Mouse (Mus musculus): ENCODE data around the gene Olfr766-ps1.
"Not testable (repeated sequence)": the region's sequence is repeated elsewhere in the genome, so short reads cannot be mapped to it uniquely, and the experiment has no call there.

Olfr766-ps1 gene

DNA sequence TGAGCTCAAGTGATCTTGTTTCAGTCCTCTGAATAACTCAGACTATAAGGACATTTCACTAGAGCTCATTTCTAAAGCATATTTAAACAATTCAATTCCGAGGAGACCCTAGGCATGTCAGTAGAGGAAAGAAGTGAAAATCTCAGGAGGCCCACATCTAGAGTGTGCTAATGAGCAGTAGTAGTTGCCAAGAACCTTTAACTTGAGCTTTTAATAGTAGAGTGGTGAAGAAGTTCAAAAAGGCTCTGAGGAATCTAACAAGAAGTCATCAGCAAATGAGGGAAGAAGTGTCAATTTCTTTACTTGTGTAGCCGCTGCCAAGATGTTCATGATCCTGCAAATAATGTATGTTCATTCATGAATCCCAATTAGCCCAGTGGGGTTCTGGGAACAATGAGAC, at the start of gene Olfr766-ps1:
TSS of gene Olfr766-ps1 (minus strand) at position 101 of the 400 bp plus-strand sequence.
- DNase-seq: no peak

DNA sequence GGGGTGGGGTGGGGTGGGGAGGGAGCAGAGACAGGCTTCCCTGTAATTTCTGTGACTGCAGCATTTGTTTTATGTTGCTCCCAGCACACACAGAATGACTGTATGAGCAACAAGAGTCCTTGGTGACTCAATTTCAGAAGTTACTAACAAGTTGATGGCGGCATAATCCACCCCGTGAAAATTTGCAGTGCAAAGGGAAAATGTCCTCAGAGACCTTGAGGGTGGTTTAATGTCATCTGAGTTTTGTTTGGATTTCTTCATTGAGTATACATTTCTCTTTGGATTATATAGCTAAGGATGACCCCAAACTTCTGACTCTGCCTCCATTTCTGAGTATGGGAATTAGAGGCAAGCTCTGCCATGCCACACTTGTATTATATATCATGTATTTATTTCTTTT, 49.0 kb upstream of the Olfr766-ps1 start, which contains the start of gene Olfr769:
TSS of gene Olfr769 (minus strand) at position 101 of the 400 bp plus-strand sequence.
- DNase-seq: no peak

DNA sequence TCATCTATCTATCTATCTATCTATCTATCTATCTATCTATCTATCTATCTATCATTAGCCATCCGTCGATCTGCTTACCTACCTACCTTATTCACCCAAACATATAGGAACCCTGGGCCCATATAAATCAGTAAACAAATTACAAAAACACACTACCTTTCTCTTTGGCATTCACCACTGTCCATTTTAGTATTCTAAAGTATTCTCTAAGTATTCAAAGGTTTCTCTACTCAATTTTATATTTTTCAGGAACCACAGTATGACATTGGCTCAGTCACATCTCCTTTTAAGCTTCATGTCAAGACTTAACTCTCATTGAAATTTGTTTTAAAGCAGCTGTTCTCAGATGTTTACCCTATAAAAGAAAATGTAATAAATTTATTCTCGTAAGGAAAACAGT, 46.4 kb upstream of the Olfr766-ps1 start:
- DNase-seq: no peak

DNA sequence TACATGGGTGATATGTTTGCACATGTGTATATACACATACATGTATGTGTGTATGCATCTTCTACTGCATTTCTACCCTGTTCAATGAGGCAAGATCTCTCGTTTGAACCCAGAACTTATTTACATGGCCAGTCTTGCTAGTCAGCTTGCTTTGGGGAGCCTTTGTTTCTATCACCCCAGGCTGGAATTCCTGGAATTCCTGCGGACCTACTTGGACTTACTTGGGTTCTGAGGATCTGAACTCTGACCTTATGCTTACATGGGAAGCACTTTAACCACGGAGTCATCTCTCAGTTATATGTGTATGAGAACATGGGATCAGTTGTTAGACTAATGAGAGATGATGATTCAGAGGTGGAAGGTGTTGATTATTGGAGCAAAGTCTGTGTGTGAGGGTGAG, 32.5 kb upstream of the Olfr766-ps1 start:
- DNase-seq: no peak

DNA sequence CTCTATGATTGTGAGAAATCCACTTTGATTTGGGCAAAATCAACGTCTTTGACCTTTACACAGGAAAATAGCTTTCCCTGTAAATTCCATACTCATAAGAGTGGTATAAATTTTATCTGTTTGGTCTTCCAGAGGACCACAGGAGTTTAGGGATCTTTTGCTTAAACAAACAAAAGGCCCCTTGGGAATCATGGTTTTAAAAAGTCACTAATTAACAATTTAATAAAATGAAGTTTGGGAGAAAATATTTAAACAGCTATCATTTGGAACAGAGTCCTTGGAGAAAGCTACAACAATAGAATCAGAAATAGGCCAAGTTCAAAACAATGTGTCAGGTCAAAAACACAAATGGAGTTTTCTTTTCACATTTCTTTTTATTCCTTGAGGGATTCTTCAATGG, 30.5 kb upstream of the Olfr766-ps1 start, which contains the start of gene Olfr768:
TSS of gene Olfr768 (minus strand) at position 101 of the 400 bp plus-strand sequence.
- DNase-seq: no peak

DNA sequence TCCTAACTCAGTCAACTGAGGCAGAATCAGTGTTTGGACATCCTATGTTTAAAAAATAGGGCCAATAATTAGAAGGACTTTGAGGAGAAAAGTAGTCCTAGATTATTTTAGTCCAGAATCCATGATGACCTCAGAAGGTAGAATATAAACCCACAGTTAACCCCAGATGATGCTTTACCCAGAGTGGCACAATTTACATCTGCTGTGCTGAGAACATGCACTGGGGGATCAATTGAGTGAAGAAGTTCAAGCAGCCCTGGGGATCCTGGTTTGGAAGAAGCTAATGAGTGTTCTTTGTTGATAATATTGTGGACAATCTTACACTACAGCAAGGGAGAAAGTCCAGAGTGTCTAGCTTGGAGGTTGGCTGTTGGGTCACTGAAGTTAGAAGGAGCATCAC, 14.0 kb upstream of the Olfr766-ps1 start, which contains the start of gene Olfr767:
TSS of gene Olfr767 (minus strand) at position 101 of the 400 bp plus-strand sequence.
- not testable (repeated sequence) for DNase-seq

DNA sequence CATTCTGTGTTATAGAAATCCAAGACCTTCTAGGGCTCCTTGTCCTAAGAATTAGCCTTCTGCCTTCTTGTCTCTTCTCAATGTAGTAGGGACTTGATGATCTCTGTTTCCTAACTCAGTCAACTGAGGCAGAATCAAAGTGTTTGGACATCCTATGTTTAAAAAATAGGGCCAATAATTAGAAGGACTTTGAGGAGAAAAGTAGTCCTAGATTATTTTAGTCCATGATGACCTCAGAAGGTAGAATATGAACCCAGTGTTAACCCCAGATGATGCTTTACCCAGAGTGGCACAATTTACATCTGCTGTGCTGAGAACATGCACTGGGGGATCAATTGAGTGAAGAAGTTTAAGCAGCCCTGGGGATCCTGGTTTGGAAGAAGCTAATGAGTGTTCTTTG, 18.9 kb downstream of the Olfr766-ps1 start, which contains the start of gene Olfr765:
TSS of gene Olfr765 (minus strand) at position 101 of the 400 bp plus-strand sequence.
- DNase-seq: not testable (repeated sequence)

DNA sequence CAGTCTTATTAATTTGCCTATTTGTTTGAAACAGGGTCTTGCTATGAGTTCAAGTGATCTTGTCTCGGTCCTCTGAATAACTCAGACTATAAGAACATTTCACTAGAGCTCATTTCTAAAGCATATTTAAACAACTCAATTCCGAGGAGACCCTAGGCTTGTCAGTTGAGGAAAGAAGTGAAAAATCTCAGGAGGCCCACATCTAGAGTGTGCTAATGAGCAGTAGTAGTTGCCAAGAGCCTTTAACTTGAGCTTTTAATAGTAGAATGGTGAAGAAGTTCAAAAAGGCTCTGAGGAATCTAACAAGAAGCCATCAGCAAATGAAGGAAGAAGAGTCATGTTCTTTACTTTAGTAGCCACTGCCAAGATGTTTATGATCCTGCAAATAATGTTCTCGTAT, 29.0 kb downstream of the Olfr766-ps1 start, which contains the start of gene Olfr764-ps1:
TSS of gene Olfr764-ps1 (minus strand) at position 101 of the 400 bp plus-strand sequence.
- no peak for DNase-seq

DNA sequence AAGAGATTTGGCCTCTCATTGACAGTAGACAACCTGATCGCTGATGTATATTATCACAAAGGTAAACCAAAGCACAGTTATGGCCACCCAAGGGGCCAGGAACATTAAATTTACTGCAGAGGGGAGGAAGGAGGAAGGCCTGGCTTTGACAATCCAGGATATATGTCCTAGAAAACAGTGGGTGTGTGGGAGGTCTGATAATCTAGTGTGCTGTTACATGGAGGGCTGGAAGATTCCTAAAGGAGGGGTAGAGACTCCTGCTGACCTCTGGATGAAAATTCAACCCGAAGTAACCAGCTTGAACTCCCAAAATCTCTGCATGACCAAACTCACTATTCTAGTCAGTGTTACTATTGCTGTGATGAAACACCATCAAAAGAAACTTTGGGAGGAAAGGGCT, 40.4 kb downstream of the Olfr766-ps1 start:
- DNase-seq: no peak

DNA sequence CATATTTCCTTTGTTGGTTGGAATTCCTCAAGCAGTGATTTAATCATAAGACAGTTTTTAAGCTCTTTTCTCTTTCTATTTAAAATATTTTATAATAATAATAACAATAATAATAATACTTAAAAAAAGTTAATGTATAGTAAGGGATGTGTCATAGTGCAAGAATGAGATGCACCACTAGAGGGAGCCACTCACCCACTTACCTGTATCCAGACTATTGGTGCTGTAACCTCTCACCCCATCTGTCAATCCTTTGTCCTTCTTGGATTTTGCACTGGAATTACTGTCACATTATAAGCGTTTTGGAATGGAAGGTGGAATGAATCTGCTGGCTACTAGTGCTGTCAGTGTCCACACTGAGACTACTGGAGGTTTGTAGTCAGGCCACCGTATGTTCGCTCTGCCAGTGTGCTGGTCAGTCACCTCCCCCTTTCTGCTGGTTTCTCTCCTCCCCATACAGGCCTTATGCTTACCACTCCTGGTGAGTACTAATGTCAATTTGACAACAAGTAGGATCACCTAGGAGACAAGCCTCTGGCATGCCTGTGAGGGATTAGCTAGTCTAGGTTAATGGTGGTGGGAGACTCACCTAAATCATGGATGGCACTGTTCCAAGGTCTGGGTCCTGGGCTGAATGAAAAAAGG, 42.6 kb downstream of the Olfr766-ps1 start:
- DNase-seq: peak; percentile 23

DNA sequence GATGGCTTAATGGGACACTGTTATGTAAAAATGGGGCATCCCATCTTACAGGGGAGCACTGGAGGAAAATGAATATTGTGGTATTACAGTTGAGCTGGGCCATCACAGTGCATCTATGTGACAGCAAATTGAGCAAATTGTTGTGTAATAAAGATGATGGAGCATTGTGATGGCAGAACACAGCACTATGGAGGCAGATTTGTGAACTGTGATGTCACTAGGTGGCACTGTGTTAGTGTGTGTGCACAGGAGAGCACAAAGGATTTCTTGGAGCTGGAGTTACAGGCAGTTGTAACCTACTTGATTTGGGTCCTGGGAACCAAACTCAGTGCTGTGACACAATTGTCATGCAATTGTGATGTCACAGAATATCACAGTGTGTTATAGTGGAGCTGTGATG, 45.5 kb downstream of the Olfr766-ps1 start:
- DNase-seq: no peak

DNA sequence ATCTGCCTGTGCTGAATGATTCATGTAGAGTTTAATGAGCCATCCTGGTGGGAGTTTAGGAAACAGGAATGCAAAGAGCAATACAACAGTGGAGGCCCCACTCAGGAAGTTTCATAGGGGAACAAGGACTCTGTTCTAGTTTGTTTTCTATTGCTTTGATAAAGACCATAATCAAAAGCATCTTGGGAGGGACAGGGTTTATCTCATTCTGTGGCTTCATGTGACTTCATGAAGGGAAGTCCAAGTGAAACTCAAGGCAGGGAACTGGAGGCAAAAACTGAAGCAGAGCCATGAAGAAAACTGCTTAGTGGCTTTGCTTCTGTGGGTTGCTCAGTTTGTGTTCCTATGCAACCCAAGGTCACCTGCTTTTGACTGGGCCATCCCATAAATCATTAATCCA, 54.3 kb downstream of the Olfr766-ps1 start:
- no peak for DNase-seq
